Mouse (Mus musculus) limb, embryonic 11.5 days (tissue): ENCODE results near the gene Inafm2. TPM values are rescaled to one million over a fixed set of nuclear protein-coding genes. Genes with fewer than 3 reads are reported as not detected.

Source experiments
- ATAC-seq: fragments of 200-750 bp; cut with Nextera tagmentation; 2 replicates; pipeline ENCODE4 v1.8.0; 2017; ENCODE audit warnings: low read depth; ENCODE audit not compliant: insufficient number of reproducible peaks, low FRiP score, low TSS enrichment
- DNase-seq: peaks from one replicate; pipeline ENCODE4 v3.0.0-alpha.2; 2015; ENCODE audit warnings: low spot score
- H3K27ac ChIP-seq: fragments of 300-500 bp; sonication (generic); replicated peaks from 2 replicates; pipeline ENCODE4 v1.5.1; 2014; ENCODE audit warnings: low read depth, mild to moderate bottlenecking, low read length
- H3K27me3 ChIP-seq: fragments of 300-500 bp; sonication (generic); 2 replicates; pipeline ENCODE4 v1.6.1; 2014; ENCODE audit warnings: mild to moderate bottlenecking, low read length, mixed read lengths; ENCODE audit not compliant: control insufficient read depth, insufficient read depth
- H3K36me3 ChIP-seq: fragments of 300-500 bp; sonication (generic); 2 replicates; pipeline ENCODE4 v1.6.1; 2014; ENCODE audit warnings: mild to moderate bottlenecking, low read length, moderate library complexity, mixed read lengths; ENCODE audit not compliant: control insufficient read depth, insufficient read depth
- H3K4me1 ChIP-seq: fragments of 300-500 bp; sonication (generic); 2 replicates; pipeline ENCODE4 v1.6.1; 2014; ENCODE audit warnings: low read length, mixed read lengths; ENCODE audit not compliant: control insufficient read depth, insufficient read depth
- H3K4me2 ChIP-seq: fragments of 300-500 bp; sonication (generic); 2 replicates; pipeline ENCODE4 v1.6.1; 2014; ENCODE audit warnings: low read depth, mild to moderate bottlenecking, moderate library complexity; ENCODE audit not compliant: severe bottlenecking
- H3K4me3 ChIP-seq: fragments of 300-500 bp; sonication (generic); 2 replicates; pipeline ENCODE4 v1.5.1; 2014; ENCODE audit warnings: low read depth, low read length
- H3K9ac ChIP-seq: fragments of 300-500 bp; sonication (generic); 2 replicates; pipeline ENCODE4 v1.6.1; 2014; ENCODE audit warnings: mild to moderate bottlenecking, low read length
- H3K9me3 ChIP-seq: fragments of 300-500 bp; sonication (generic); 2 replicates; pipeline ENCODE4 v1.6.1; 2016; ENCODE audit warnings: low read length; ENCODE audit not compliant: control insufficient read depth
- WGBS: fragments of 180-500 bp; shearing (Covaris S2); extraction: QIAGEN DNeasy Blood & Tissue Kit; methylation state at CpG from one replicate; pipeline ENCODE4 v1.1.7; 2014; 5-methylcytosine and 5-hydroxymethylcytosine counted together
- polyA plus RNA-seq: library from polyadenylated mRNA; unstranded; fragments of >200 nt; fragmentation: Nextera tagmentation; extraction: Ambion mirVana; gene quantifications from 2 replicates; pipeline ENCODE4 v1.2.1, GENCODE M21; 2014

Inafm2 gene
- polyA plus RNA-seq, 1 experiment from 2014 or later: 26.9 TPM

GRCm38 (mm10) chr2:118759828-118760227 lies 14.3 kb downstream of the Inafm2 start:
- Histone ChIP-seq H3K4me1 (peaks cover 8% of the 10 kb centered on the region; the same call in 1 of the 2 replicates), H3K27ac (no peak overlapping the region), H3K9me3 (no peaks in the 10 kb centered on the region), H3K27me3 (peaks cover 13% of the 10 kb centered on the region), H3K9ac (no peak overlapping the region), H3K4me2 (no peak overlapping the region), H3K4me3 (no peak overlapping the region), H3K36me3 (no peaks in the 10 kb centered on the region)
- 0 out of 2 replicates have a peak, but pooled peaks have one; percentile 28 for ATAC-seq
- 12% methylated on average over 8 of the region's 8 CpGs for WGBS
- peak; percentile 78 for DNase-seq

GRCm38 (mm10) chr2:118760311-118761025 lies 14.9 kb downstream of the Inafm2 start:
- Histone ChIP-seq H3K36me3 (no peaks in the 10 kb centered on the region), H3K27me3 (peaks cover 13% of the 10 kb centered on the region), H3K4me2 (no peak overlapping the region), H3K4me3 (no peak overlapping the region), H3K9me3 (no peaks in the 10 kb centered on the region), H3K27ac (no peak overlapping the region), H3K4me1 (peaks cover 8% of the 10 kb centered on the region; the same call in 1 of the 2 replicates), H3K9ac (no peak overlapping the region)
- WGBS: 79% methylated on average over 11 of the region's 11 CpGs
- DNase-seq (no peak), ATAC-seq (no peak)

GRCm38 (mm10) chr2:118761358-118761757 lies 15.8 kb downstream of the Inafm2 start:
- peaks cover 8% of the 10 kb centered on the region; the same call in 1 of the 2 replicates for H3K4me1 ChIP-seq
- H3K9ac ChIP-seq: no peak overlapping the region
- no peaks in the 10 kb centered on the region for H3K9me3 ChIP-seq
- no peak overlapping the region for H3K27ac ChIP-seq
- H3K4me2 ChIP-seq: no peak overlapping the region
- 77% methylated on average over 12 of the region's 12 CpGs for WGBS
- peaks cover 13% of the 10 kb centered on the region for H3K27me3 ChIP-seq
- no peak for DNase-seq
- no peak overlapping the region for H3K4me3 ChIP-seq
- H3K36me3 ChIP-seq: no peaks in the 10 kb centered on the region
- no peak for ATAC-seq

- Histone ChIP-seq H3K27ac (no peak within 1 kb of the TSS), H3K4me1 (peaks cover 7% of the 10 kb centered on the region; the same call in 1 of the 2 replicates), H3K36me3 (no peaks in the 10 kb centered on the region), H3K27me3 (peaks cover 13% of the 10 kb centered on the region), H3K4me2 (peak within 1 kb of the TSS; percentile 30; the same call in 1 of the 2 replicates), H3K9me3 (no peaks in the 10 kb centered on the region), H3K9ac (peak within 1 kb of the TSS; percentile 36), H3K4me3 (no peak within 1 kb of the TSS)
- ATAC-seq (peak; percentile 45), DNase-seq (peak; percentile 49)
- WGBS: 8% methylated on average over 29 of the region's 29 CpGs
Observed at GRCm38 (mm10) chr2:118761906-118762783, 16.6 kb downstream of the Inafm2 start, which contains the start of gene Ccdc9b. TSS of gene Ccdc9b (minus strand) at chr2:118762661.

GRCm38 (mm10) chr2:118762784-118763148 lies 17.2 kb downstream of the Inafm2 start:
- H3K4me2 ChIP-seq: peak overlapping the region; percentile 30; the same call in 1 of the 2 replicates

GRCm38 (mm10) chr2:118763469-118763868 lies 17.9 kb downstream of the Inafm2 start:
- DNase-seq (no peak), ATAC-seq (no peak)
- Histone ChIP-seq H3K9ac (no peak overlapping the region), H3K27me3 (peaks cover 13% of the 10 kb centered on the region), H3K4me1 (peaks cover 5% of the 10 kb centered on the region; the same call in 1 of the 2 replicates), H3K9me3 (no peaks in the 10 kb centered on the region), H3K36me3 (no peaks in the 10 kb centered on the region), H3K27ac (no peak overlapping the region), H3K4me3 (no peak overlapping the region), H3K4me2 (no peak overlapping the region)
- 78% methylated on average over 7 of the region's 7 CpGs for WGBS

More at GRCm38 (mm10) chr2:118762784-118763148, 17.2 kb downstream of the Inafm2 start:
- ATAC-seq (no peak), DNase-seq (no peak)
- Histone ChIP-seq H3K4me3 (no peak overlapping the region), H3K36me3 (no peaks in the 10 kb centered on the region), H3K9ac (no peak overlapping the region), H3K27ac (no peak overlapping the region), H3K27me3 (peaks cover 13% of the 10 kb centered on the region), H3K9me3 (no peaks in the 10 kb centered on the region), H3K4me1 (peaks cover 5% of the 10 kb centered on the region; the same call in 1 of the 2 replicates)
- WGBS: 24% methylated on average over 10 of the region's 10 CpGs

- Histone ChIP-seq H3K4me3 (no peak overlapping the region), H3K27ac (no peak overlapping the region), H3K9ac (no peak overlapping the region), H3K36me3 (no peaks in the 10 kb centered on the region), H3K4me1 (peaks cover 5% of the 10 kb centered on the region; the same call in 1 of the 2 replicates), H3K27me3 (peaks cover 13% of the 10 kb centered on the region), H3K4me2 (no peak overlapping the region), H3K9me3 (no peaks in the 10 kb centered on the region)
- no peak for ATAC-seq
- WGBS: 26% methylated on average over 11 of the region's 11 CpGs
- peak; percentile 64 for DNase-seq
Observed at GRCm38 (mm10) chr2:118764094-118764831, 18.7 kb downstream of the Inafm2 start.

- H3K4me2 ChIP-seq: no peak overlapping the region
- WGBS: 78% methylated on average over 5 of the region's 5 CpGs
- ATAC-seq (no peak), DNase-seq (no peak)
- no peak overlapping the region for H3K9ac ChIP-seq
- H3K4me3 ChIP-seq: no peak overlapping the region
- no peak overlapping the region for H3K27ac ChIP-seq
- H3K9me3 ChIP-seq: no peaks in the 10 kb centered on the region
- H3K4me1 ChIP-seq: peaks cover 5% of the 10 kb centered on the region; the same call in 1 of the 2 replicates
- peaks cover 13% of the 10 kb centered on the region for H3K27me3 ChIP-seq
- H3K36me3 ChIP-seq: no peaks in the 10 kb centered on the region
Observed at GRCm38 (mm10) chr2:118764875-118765274, 19.3 kb downstream of the Inafm2 start.
